Mouse (Mus musculus) hindbrain, embryonic 12.5 days (tissue): ENCODE measurements around the gene Il1rapl1. TPM values are rescaled to one million over a fixed set of nuclear protein-coding genes. Genes with fewer than 3 reads are reported as not detected.
A peak's percentile ranks its signal among the peaks of the same experiment; 100 is the strongest.
"Not testable (repeated sequence)": the region's sequence is repeated elsewhere in the genome, so short reads cannot be mapped to it uniquely, and the experiment has no call there.

ENCODE experiments used
- ATAC-seq: fragments of 200-750 bp; cut with Nextera tagmentation; 2 replicates; pipeline ENCODE4 v1.8.0; 2017; ENCODE audit warnings: moderate TSS enrichment; ENCODE audit not compliant: low FRiP score
- H3K27ac ChIP-seq: fragments of 300-500 bp; sonication (generic); 2 replicates; pipeline ENCODE4 v1.5.1; 2016; ENCODE audit warnings: mild to moderate bottlenecking
- H3K27me3 ChIP-seq: fragments of 300-500 bp; sonication (generic); 2 replicates; pipeline ENCODE4 v1.6.1; 2016; ENCODE audit warnings: mild to moderate bottlenecking
- H3K36me3 ChIP-seq: fragments of 300-500 bp; sonication (generic); 2 replicates; pipeline ENCODE4 v1.6.1; 2016; ENCODE audit warnings: mild to moderate bottlenecking
- H3K4me1 ChIP-seq: fragments of 300-500 bp; sonication (generic); 2 replicates; pipeline ENCODE4 v1.6.1; 2016
- H3K4me2 ChIP-seq: fragments of 300-500 bp; sonication (generic); replicated peaks from 2 replicates; pipeline ENCODE4 v1.6.1; 2016; ENCODE audit warnings: mild to moderate bottlenecking
- H3K4me3 ChIP-seq: fragments of 300-500 bp; sonication (generic); 2 replicates; pipeline ENCODE4 v1.5.1; 2016; ENCODE audit warnings: mild to moderate bottlenecking
- H3K9ac ChIP-seq: fragments of 300-500 bp; sonication (generic); 2 replicates; pipeline ENCODE4 v1.6.1; 2016; ENCODE audit warnings: mild to moderate bottlenecking, moderate library complexity
- H3K9me3 ChIP-seq: fragments of 300-500 bp; sonication (generic); replicated peaks from 2 replicates; pipeline ENCODE4 v1.6.1; 2016; ENCODE audit warnings: mild to moderate bottlenecking
- WGBS: fragments of 180-500 bp; shearing (Covaris S2); methylation state at CpG from one replicate; pipeline ENCODE4 v1.1.7; 2016; 5-methylcytosine and 5-hydroxymethylcytosine counted together
- polyA plus RNA-seq: library from polyadenylated mRNA; unstranded; fragments of >200 nt; fragmentation: Nextera tagmentation; extraction: Ambion mirVana; gene quantifications from 2 replicates; pipeline ENCODE4 v1.2.1, GENCODE M21; 2016

Gene Il1rapl1
- polyA plus RNA-seq, 1 experiment from 2014 or later, result 2.6 TPM

- 95% methylated on average over 1 of the region's 1 CpGs for WGBS
- Histone ChIP-seq H3K4me1 (no peaks in the 10 kb centered on the region), H3K9ac (no peak overlapping the region), H3K27me3 (no peaks in the 10 kb centered on the region), H3K4me2 (no peak overlapping the region), H3K36me3 (no peaks in the 10 kb centered on the region), H3K4me3 (no peak overlapping the region), H3K27ac (no peak overlapping the region), H3K9me3 (no peaks in the 10 kb centered on the region)
- ATAC-seq, result no peak
These were observed 632.0 kb downstream of the Il1rapl1 start for GRCm38 (mm10) chrX:87483416-87483815.

- 40% methylated on average over 11 of the region's 11 CpGs for WGBS
- not testable (repeated sequence) for ATAC-seq, H3K9me3 ChIP-seq
These were observed 877.3 kb downstream of the Il1rapl1 start for GRCm38 (mm10) chrX:87238191-87238590.

GRCm38 (mm10) chrX:87225280-87225679, 890.2 kb downstream of the Il1rapl1 start:
- no peaks in the 10 kb centered on the region for H3K27me3 ChIP-seq
- H3K4me3 ChIP-seq, result no peak overlapping the region
- no peak overlapping the region for H3K9ac ChIP-seq
- H3K36me3 ChIP-seq, result no peaks in the 10 kb centered on the region
- H3K27ac ChIP-seq, result no peak overlapping the region
- no peaks in the 10 kb centered on the region for H3K9me3 ChIP-seq
- H3K4me1 ChIP-seq, result no peaks in the 10 kb centered on the region
- ATAC-seq, result peak; percentile 78
- H3K4me2 ChIP-seq, result no peak overlapping the region

More at GRCm38 (mm10) chrX:87238191-87238590, 877.3 kb downstream of the Il1rapl1 start:
- H3K4me1 ChIP-seq, H3K9ac ChIP-seq, H3K27me3 ChIP-seq, H3K4me2 ChIP-seq, H3K4me3 ChIP-seq, H3K27ac ChIP-seq, H3K36me3 ChIP-seq: not testable (repeated sequence)

- H3K27me3 ChIP-seq, result no peaks in the 10 kb centered on the region
- no peaks in the 10 kb centered on the region for H3K9me3 ChIP-seq
- no peak overlapping the region for H3K4me2 ChIP-seq
- no peak overlapping the region for H3K27ac ChIP-seq
- no peak for ATAC-seq
- H3K4me1 ChIP-seq, result no peaks in the 10 kb centered on the region
- H3K4me3 ChIP-seq, result no peak overlapping the region
- H3K36me3 ChIP-seq, result no peaks in the 10 kb centered on the region
- no peak overlapping the region for H3K9ac ChIP-seq
These were observed 1113.1 kb downstream of the Il1rapl1 start for GRCm38 (mm10) chrX:87002296-87002695.

DNA sequence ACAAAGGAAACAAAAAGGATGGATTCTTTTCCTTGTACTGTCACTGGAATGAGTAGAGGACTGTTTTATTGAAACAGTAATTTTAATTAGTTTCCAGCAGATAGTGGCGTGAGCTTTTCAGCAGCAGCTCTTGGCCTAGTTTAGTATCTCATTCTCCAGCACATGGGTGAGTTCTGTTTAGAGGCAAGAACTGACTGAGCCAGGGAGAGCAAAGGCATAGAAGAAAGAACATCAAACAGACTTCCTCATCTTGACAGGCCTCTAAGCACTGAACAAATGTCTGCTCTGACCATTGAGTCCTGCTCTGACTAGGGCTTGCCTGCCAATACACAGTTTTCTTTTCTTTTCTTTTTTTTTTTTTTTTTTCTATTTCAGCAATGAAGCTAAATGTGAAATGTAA, 1160.3 kb downstream of the Il1rapl1 start:
- Histone ChIP-seq H3K27ac (no peak overlapping the region), H3K36me3 (no peaks in the 10 kb centered on the region), H3K9ac (no peak overlapping the region), H3K4me2 (no peak overlapping the region), H3K9me3 (no peaks in the 10 kb centered on the region), H3K27me3 (no peaks in the 10 kb centered on the region), H3K4me1 (no peaks in the 10 kb centered on the region), H3K4me3 (no peak overlapping the region)
- no peak for ATAC-seq
- 50% methylated on average over 1 of the region's 1 CpGs for WGBS

DNA sequence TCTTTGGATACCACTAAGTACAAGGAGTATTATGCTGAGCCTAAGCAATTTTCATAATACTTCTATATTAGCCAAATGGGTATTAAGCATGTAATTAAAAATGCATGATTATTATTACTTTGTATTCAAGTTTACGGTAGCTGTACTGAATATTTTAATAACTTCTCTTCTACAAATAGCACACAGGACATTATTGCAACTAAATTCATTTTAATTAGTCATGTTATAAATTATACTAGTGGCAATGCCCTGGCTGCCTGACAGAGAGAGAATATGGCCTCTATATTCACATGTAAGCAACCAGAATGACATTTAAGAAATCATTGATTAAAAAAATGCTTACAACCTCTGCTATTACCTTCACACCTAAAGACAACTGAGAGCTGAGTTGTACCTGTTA, 1160.8 kb downstream of the Il1rapl1 start:
- H3K9ac ChIP-seq, result no peak overlapping the region
- H3K4me2 ChIP-seq, result no peak overlapping the region
- H3K4me3 ChIP-seq, result no peak overlapping the region
- no peaks in the 10 kb centered on the region for H3K27me3 ChIP-seq
- no peaks in the 10 kb centered on the region for H3K4me1 ChIP-seq
- no peaks in the 10 kb centered on the region for H3K36me3 ChIP-seq
- ATAC-seq, result no peak
- whole genome bisulfite sequencing, result 97% methylated on average over 1 of the region's 1 CpGs
- H3K9me3 ChIP-seq, result no peaks in the 10 kb centered on the region
- H3K27ac ChIP-seq, result no peak overlapping the region

DNA sequence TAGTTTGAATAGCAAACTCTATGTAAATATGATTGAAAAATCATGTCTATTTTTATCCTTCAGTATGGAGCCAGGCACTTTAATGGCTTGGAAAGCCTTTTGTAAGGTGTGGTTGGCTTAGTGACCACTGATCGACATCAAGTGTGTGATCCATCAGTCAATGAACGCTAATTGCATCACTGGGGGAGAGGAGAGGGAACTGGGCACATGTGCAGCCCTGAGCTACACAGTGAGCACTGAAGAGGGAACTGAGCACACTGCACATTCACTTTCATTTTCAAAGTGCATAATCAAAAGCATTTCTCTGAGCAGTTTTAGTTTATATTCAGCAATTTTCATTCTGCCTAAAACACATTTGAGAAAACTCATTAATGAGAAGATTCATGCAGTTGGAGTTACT, 1164.5 kb downstream of the Il1rapl1 start:
- WGBS, result 71% methylated on average over 2 of the region's 2 CpGs

GRCm38 (mm10) chrX:86949112-86949511, 1166.3 kb downstream of the Il1rapl1 start:
- H3K4me1 ChIP-seq, result no peaks in the 10 kb centered on the region
- no peak overlapping the region for H3K4me2 ChIP-seq
- H3K9ac ChIP-seq, result no peak overlapping the region
- H3K9me3 ChIP-seq, result no peaks in the 10 kb centered on the region
- H3K36me3 ChIP-seq, result no peaks in the 10 kb centered on the region
- H3K27me3 ChIP-seq, result no peaks in the 10 kb centered on the region
- H3K4me3 ChIP-seq, result no peak overlapping the region
- H3K27ac ChIP-seq, result no peak overlapping the region
- ATAC-seq, result no peak

More for the DNA sequence above, 1164.5 kb downstream of the Il1rapl1 start:
- H3K4me2 ChIP-seq, result no peak overlapping the region
- H3K36me3 ChIP-seq, result no peaks in the 10 kb centered on the region
- no peak overlapping the region for H3K9ac ChIP-seq
- H3K4me3 ChIP-seq, result no peak overlapping the region
- H3K27me3 ChIP-seq, result no peaks in the 10 kb centered on the region
- no peak for ATAC-seq
- no peak overlapping the region for H3K27ac ChIP-seq
- no peaks in the 10 kb centered on the region for H3K4me1 ChIP-seq
- no peaks in the 10 kb centered on the region for H3K9me3 ChIP-seq

- Histone ChIP-seq H3K9me3 (no peaks in the 10 kb centered on the region), H3K4me1 (no peaks in the 10 kb centered on the region), H3K27me3 (no peaks in the 10 kb centered on the region), H3K36me3 (no peaks in the 10 kb centered on the region), H3K4me2 (no peak overlapping the region), H3K9ac (no peak overlapping the region), H3K4me3 (no peak overlapping the region), H3K27ac (no peak overlapping the region)
- 74% methylated on average over 2 of the region's 2 CpGs for whole genome bisulfite sequencing
- no peak for ATAC-seq
These were observed 1260.6 kb downstream of the Il1rapl1 start for GRCm38 (mm10) chrX:86854835-86855234.

GRCm38 (mm10) chrX:86808218-86808617, 1307.2 kb downstream of the Il1rapl1 start:
- ATAC-seq, result no peak
- no peak overlapping the region for H3K4me2 ChIP-seq
- no peak overlapping the region for H3K27ac ChIP-seq
- WGBS, result 77% methylated on average over 3 of the region's 3 CpGs
- H3K36me3 ChIP-seq, result no peaks in the 10 kb centered on the region
- no peaks in the 10 kb centered on the region for H3K9me3 ChIP-seq
- H3K4me1 ChIP-seq, result no peaks in the 10 kb centered on the region
- H3K4me3 ChIP-seq, result no peak overlapping the region
- H3K9ac ChIP-seq, result no peak overlapping the region
- no peaks in the 10 kb centered on the region for H3K27me3 ChIP-seq

GRCm38 (mm10) chrX:86802725-86803124, 1312.7 kb downstream of the Il1rapl1 start:
- H3K36me3 ChIP-seq, result no peaks in the 10 kb centered on the region
- no peak overlapping the region for H3K9ac ChIP-seq
- no peak overlapping the region for H3K4me2 ChIP-seq
- H3K27ac ChIP-seq, result no peak overlapping the region
- H3K4me1 ChIP-seq, result no peaks in the 10 kb centered on the region
- no peaks in the 10 kb centered on the region for H3K27me3 ChIP-seq
- H3K4me3 ChIP-seq, result no peak overlapping the region
- H3K9me3 ChIP-seq, result no peaks in the 10 kb centered on the region
- ATAC-seq, result no peak
- WGBS, result 65% methylated on average over 2 of the region's 2 CpGs

DNA sequence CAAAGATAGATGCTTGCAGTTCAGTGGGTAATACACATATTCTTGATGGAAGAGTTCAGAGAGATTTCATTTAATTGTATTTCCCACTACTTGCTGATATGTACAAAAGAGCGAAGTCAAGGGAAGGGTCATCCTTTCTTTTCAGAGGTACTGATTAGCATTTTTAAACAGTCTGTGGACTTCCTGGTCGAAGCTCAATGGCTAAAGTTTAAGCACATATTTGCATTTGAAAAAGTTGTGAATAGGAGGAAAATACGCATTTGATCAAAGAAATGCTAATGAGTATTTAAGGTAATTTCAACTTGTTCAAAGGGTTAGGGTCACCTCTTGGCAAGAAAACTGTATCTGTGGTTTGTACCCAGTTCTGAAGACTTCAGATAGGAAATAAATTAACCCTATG, 1386.6 kb downstream of the Il1rapl1 start:
- H3K4me2 ChIP-seq, result no peak overlapping the region
- no peaks in the 10 kb centered on the region for H3K4me1 ChIP-seq
- 35% methylated on average over 3 of the region's 3 CpGs for WGBS
- no peaks in the 10 kb centered on the region for H3K36me3 ChIP-seq
- no peaks in the 10 kb centered on the region for H3K27me3 ChIP-seq
- no peak overlapping the region for H3K4me3 ChIP-seq
- ATAC-seq, result no peak
- no peaks in the 10 kb centered on the region for H3K9me3 ChIP-seq
- no peak overlapping the region for H3K9ac ChIP-seq
- no peak overlapping the region for H3K27ac ChIP-seq
